Comparison of ENCODE assay signal across 21 mouse cellular contexts in the genomic region with DNA sequence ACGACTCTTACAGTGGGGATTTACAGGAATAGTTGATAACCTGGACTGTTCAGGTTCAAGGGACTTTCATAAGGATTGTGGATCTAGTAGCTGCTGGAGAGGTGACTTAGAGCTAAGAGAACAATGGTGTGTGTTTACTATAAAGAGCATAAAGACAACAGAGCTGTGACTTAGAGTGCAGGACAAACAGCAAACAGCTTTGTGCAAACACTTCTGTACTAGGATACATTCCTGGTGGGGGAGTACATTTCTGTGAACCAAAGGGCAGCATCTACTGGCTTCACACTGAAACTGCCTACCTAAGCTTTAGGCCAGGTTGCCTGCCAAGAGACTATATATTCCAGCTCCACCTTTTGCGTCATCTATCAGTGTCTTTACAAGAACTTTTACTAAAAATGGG. TPM values are rescaled to one million over a fixed set of nuclear protein-coding genes. Genes with fewer than 3 reads are reported as not detected.
"Had no signal": no experiment of that assay in that cellular context is flagged by ENCODE, and none has a peak within 500 bp of the region (broad histone marks: within the 10 kb centered on the region; RNA-seq: fewer than 3 reads in every experiment).

No protein-coding gene starts in this region.

- H3K36me3 ChIP-seq: lung, embryonic 15.5 days; midbrain, embryonic 10.5 days; midbrain, embryonic 12.5 days; neural tube, embryonic 13.5 days; neural tube, embryonic 15.5 days had no signal

- H3K4me1 ChIP-seq: lung, embryonic 15.5 days; midbrain, embryonic 10.5 days; midbrain, embryonic 12.5 days; neural tube, embryonic 13.5 days; neural tube, embryonic 15.5 days had no signal

- DNase-seq: midbrain, embryonic 14.5 days; retina, postnatal 1 day; right cerebral cortex, adult 18-20 months; right cerebral cortex, postnatal 25 days; right cerebral cortex, postnatal 4 days; spleen, adult 18-20 months; thymus, adult 18-20 months; thymus, postnatal 14 days; thymus, postnatal 36 days had no signal

- H3K4me2 ChIP-seq: liver, embryonic 12.5 days; lung, embryonic 15.5 days; midbrain, embryonic 12.5 days; neural tube, embryonic 13.5 days; neural tube, embryonic 15.5 days had no signal

- H3K9ac ChIP-seq: liver, embryonic 12.5 days; liver, embryonic 14.5 days; lung, embryonic 15.5 days; midbrain, embryonic 12.5 days; neural tube, embryonic 13.5 days; neural tube, embryonic 15.5 days had no signal

- ATAC-seq: liver, embryonic 12.5 days; midbrain, embryonic 16.5 days had no signal

- H3K4me3 ChIP-seq: liver, embryonic 12.5 days; lung, embryonic 15.5 days; midbrain, embryonic 10.5 days; midbrain, embryonic 12.5 days; myocyte; neural tube, embryonic 13.5 days; neural tube, embryonic 15.5 days had no signal

- H3K27me3 ChIP-seq: liver, embryonic 12.5 days; lung, embryonic 15.5 days; midbrain, embryonic 12.5 days; neural tube, embryonic 13.5 days; neural tube, embryonic 15.5 days had no signal

- H3K27ac ChIP-seq: liver, embryonic 12.5 days; liver, embryonic 14.5 days; lung, embryonic 15.5 days; midbrain, embryonic 10.5 days; midbrain, embryonic 12.5 days; neural tube, embryonic 13.5 days; neural tube, embryonic 15.5 days had no signal

- H3K9me3 ChIP-seq: liver, embryonic 12.5 days; lung, embryonic 15.5 days; midbrain, embryonic 10.5 days; midbrain, embryonic 12.5 days; neural tube, embryonic 13.5 days; neural tube, embryonic 15.5 days had no signal

RNA-seq across cellular contexts. Expression of gene Cd55b, which starts 32.3 kb away (rescaled TPM):
- polyA plus RNA-seq: liver, adult 2 months; liver, embryonic 14.5 days; liver, embryonic 16.5 days; midbrain, embryonic 10.5 days; midbrain, embryonic 12.5 days; midbrain, embryonic 14.5 days; midbrain, embryonic 16.5 days; myocyte; neural tube, embryonic 11.5 days; neural tube, embryonic 13.5 days; neural tube, embryonic 15.5 days had no signal
